Mouse (Mus musculus) lung, postnatal 0 days (tissue): ENCODE measurements around the gene Prrc2b.

Experiments used
- CTCF ChIP-seq: IDR thresholded peaks from 2 replicates; pipeline ENCODE4 v1.5.1; 2016; ENCODE audit warnings: antibody characterized with exemption, mild to moderate bottlenecking
- EP300 ChIP-seq: IDR thresholded peaks from 2 replicates; pipeline ENCODE4 v1.6.1; 2016; ENCODE audit warnings: antibody characterized with exemption, mild to moderate bottlenecking, control low read depth

- TF ChIP-seq CTCF (no peak), EP300 (no peak)
Observed at GRCm38 (mm10) chr2:32129383-32130074, 21.4 kb upstream of the Prrc2b start.
